Mouse (Mus musculus): ENCODE results near the gene C1rb. TPM values are rescaled to one million over a fixed set of nuclear protein-coding genes. Genes with fewer than 3 reads are reported as not detected.
"Not testable (repeated sequence)": the region's sequence is repeated elsewhere in the genome, so short reads cannot be mapped to it uniquely, and the experiment has no call there.

C1rb gene
- total and polyA plus RNA-seq, 2 experiments from 2014 or later: not detected

DNA sequence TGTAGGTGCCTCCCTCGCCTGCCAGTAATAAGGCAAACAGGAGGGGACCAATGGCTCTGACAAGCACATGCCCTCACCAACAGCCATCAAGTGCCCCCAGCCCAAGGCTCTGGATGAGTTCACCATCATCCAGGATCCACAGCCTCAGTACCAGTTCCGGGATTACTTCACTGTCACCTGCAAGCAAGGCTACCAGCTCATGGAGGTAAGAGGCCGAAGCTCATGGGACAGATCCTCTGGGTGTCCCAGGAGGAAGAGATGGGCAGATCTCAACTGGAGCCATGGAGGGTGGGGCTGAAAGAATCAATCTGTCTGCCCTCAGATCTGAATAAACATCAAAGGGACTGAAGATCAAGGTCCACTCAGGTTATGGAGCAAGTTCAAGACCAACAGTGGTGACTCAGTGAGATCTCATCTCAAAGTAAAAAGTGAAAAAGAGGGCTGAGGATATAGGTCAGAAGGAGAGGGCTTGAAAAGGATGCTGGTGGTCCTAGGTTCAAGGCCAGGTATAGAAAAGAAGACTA, 5.1 kb downstream of the C1rb start:
- H3K4me2 ChIP-seq (ENCODE audit: low read depth, low read length, poor library complexity, severe bottlenecking); H3K9me3 ChIP-seq (ENCODE audit: low read length); H3K4me1 ChIP-seq (ENCODE audit: insufficient read depth, low read length); H3K36me3 ChIP-seq (ENCODE audit: insufficient read depth, low read length); ATAC-seq (ENCODE audit: low FRiP score); DNase-seq (ENCODE audit: low spot score); H3K27ac ChIP-seq (ENCODE audit: low read depth, low read length); H3K4me3 ChIP-seq (ENCODE audit: low read depth, low read length); H3K27me3 ChIP-seq (ENCODE audit: insufficient read depth, low read length); H3K9ac ChIP-seq (replicated peaks; ENCODE audit: low read length, poor library complexity, severe bottlenecking): not testable (repeated sequence)
- 84% methylated on average over 3 of the region's 3 CpGs for WGBS

DNA sequence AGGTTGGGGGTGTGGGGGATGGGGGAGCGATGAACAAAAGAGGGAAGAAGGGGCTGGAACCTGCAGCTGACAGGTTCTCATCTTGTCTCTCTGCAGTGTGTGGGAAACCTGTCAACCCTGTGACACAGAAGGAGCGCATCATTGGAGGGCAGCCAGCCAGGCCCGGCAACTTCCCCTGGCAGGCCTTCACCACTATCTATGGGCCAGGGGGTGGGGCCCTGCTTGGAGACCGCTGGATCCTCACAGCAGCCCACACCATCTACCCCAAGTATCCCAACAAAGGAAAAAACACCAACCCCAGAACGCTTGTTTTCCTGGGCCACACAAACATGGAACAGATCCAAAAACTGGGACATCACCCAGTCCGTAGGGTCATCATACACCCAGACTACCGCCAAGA, 10.1 kb downstream of the C1rb start:
- WGBS: 90% methylated on average over 6 of the region's 7 CpGs
- not testable (repeated sequence) for H3K36me3 ChIP-seq (ENCODE audit: insufficient read depth, low read length); DNase-seq (ENCODE audit: low spot score); H3K9ac ChIP-seq (replicated peaks; ENCODE audit: low read length, poor library complexity, severe bottlenecking); H3K4me2 ChIP-seq (ENCODE audit: low read depth, low read length, poor library complexity, severe bottlenecking); ATAC-seq (ENCODE audit: low FRiP score); H3K9me3 ChIP-seq (ENCODE audit: low read length); H3K27ac ChIP-seq (ENCODE audit: low read depth, low read length); H3K27me3 ChIP-seq (ENCODE audit: insufficient read depth, low read length); H3K4me1 ChIP-seq (ENCODE audit: insufficient read depth, low read length); H3K4me3 ChIP-seq (ENCODE audit: low read depth, low read length)

DNA sequence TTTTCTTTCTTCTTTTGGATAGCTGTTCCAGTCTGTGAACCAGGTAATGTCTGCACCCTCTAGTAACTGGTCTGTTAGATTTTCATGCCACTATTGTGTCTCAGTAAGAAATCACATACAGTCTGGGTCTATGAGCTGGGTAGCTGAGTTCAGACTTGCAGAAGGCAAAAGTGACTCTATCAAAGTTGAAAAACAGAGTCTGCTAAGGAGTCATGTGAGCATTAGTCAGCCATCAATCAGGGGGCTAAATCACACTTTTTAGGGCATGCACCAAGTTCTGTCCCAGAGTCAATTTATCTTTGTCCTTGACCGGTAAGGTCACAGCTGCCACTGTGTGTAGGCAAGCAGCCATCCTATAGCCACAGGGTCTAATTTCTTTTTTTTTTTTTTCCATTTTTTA, 12.1 kb downstream of the C1rb start:
- no peak overlapping the region for H3K4me2 ChIP-seq (ENCODE audit: low read depth, low read length, poor library complexity, severe bottlenecking)
- WGBS: 96% methylated on average over 1 of the region's 1 CpGs
- no peaks in the 10 kb centered on the region for H3K27me3 ChIP-seq (ENCODE audit: insufficient read depth, low read length)
- no peak for ATAC-seq (ENCODE audit: low FRiP score)
- no peak overlapping the region for H3K27ac ChIP-seq (ENCODE audit: low read depth, low read length)
- DNase-seq (ENCODE audit: low spot score): no peak
- H3K4me3 ChIP-seq (ENCODE audit: low read depth, low read length): no peak overlapping the region
- H3K9ac ChIP-seq (replicated peaks; ENCODE audit: low read length, poor library complexity, severe bottlenecking): no peak overlapping the region
- no peaks in the 10 kb centered on the region for H3K9me3 ChIP-seq (ENCODE audit: low read length)
- no peaks in the 10 kb centered on the region for H3K36me3 ChIP-seq (ENCODE audit: insufficient read depth, low read length)
- no peak for TF ChIP-seq CTCF (IDR thresholded peaks at IDR 0.05)
- H3K4me1 ChIP-seq (ENCODE audit: insufficient read depth, low read length): no peaks in the 10 kb centered on the region

DNA sequence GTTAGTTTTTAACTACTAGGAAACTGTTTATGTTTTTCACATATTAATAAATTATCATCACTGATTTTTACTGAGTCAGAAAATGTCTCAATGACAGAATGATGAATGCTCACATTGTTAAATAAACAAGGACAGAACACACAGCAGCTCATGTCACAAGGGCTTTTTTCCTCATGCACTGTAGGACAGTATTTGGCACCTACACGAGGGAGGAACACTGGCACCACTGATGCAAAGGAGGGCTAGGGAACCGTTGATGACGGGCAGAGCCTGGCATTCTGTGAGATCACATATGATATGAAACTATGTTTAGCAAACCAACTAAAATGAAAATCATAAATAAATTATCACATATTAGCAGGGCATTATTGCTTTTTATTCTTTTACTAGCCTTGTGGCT, 14.8 kb downstream of the C1rb start:
- Histone ChIP-seq H3K4me2 (ENCODE audit: low read depth, low read length, poor library complexity, severe bottlenecking) (no peak overlapping the region), H3K27ac (ENCODE audit: low read depth, low read length) (no peak overlapping the region), H3K4me3 (ENCODE audit: low read depth, low read length) (no peak overlapping the region), H3K9ac (replicated peaks; ENCODE audit: low read length, poor library complexity, severe bottlenecking) (no peak overlapping the region), H3K27me3 (ENCODE audit: insufficient read depth, low read length) (no peaks in the 10 kb centered on the region), H3K36me3 (ENCODE audit: insufficient read depth, low read length) (no peaks in the 10 kb centered on the region), H3K4me1 (ENCODE audit: insufficient read depth, low read length) (no peaks in the 10 kb centered on the region), H3K9me3 (ENCODE audit: low read length) (no peaks in the 10 kb centered on the region)
- TF ChIP-seq CTCF (IDR thresholded peaks at IDR 0.05): no peak
- DNase-seq (ENCODE audit: low spot score): no peak
- 74% methylated on average over 3 of the region's 3 CpGs for WGBS
- no peak for ATAC-seq (ENCODE audit: low FRiP score)

DNA sequence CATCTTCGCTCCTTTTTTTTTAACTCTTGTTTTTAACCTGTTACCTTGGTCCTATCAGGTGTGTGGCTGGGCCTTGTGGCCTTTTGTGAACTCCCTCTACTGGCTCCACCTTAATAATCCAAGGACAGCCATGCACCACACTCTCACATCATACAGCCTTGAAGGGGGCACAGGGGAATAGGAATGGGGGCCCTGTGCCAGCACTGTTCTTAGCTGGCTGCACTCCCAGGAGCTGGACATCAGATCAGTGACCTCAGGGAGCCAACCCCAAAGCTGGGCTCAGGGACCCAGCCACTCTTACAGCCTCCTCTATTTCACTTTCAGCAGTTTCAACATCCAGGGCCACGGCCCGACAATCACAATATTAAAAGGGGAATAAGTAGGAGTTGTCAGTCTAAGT, 15.7 kb downstream of the C1rb start:
- H3K9me3 ChIP-seq (ENCODE audit: low read length): no peaks in the 10 kb centered on the region
- no peaks in the 10 kb centered on the region for H3K4me1 ChIP-seq (ENCODE audit: insufficient read depth, low read length)
- no peak overlapping the region for H3K4me2 ChIP-seq (ENCODE audit: low read depth, low read length, poor library complexity, severe bottlenecking)
- no peaks in the 10 kb centered on the region for H3K36me3 ChIP-seq (ENCODE audit: insufficient read depth, low read length)
- TF ChIP-seq CTCF (IDR thresholded peaks at IDR 0.05): no peak
- ATAC-seq (ENCODE audit: low FRiP score) (no peak), DNase-seq (ENCODE audit: low spot score) (no peak)
- WGBS: 84% methylated on average over 3 of the region's 3 CpGs
- no peak overlapping the region for H3K9ac ChIP-seq (replicated peaks; ENCODE audit: low read length, poor library complexity, severe bottlenecking)
- H3K27ac ChIP-seq (ENCODE audit: low read depth, low read length): no peak overlapping the region
- H3K27me3 ChIP-seq (ENCODE audit: insufficient read depth, low read length): no peaks in the 10 kb centered on the region
- H3K4me3 ChIP-seq (ENCODE audit: low read depth, low read length): no peak overlapping the region

- no peak for ATAC-seq (ENCODE audit: low FRiP score)
- no peaks in the 10 kb centered on the region for H3K36me3 ChIP-seq (ENCODE audit: insufficient read depth, low read length)
- no peak overlapping the region for H3K4me2 ChIP-seq (ENCODE audit: low read depth, low read length, poor library complexity, severe bottlenecking)
- H3K4me1 ChIP-seq (ENCODE audit: insufficient read depth, low read length): no peaks in the 10 kb centered on the region
- no peaks in the 10 kb centered on the region for H3K27me3 ChIP-seq (ENCODE audit: insufficient read depth, low read length)
- H3K9me3 ChIP-seq (ENCODE audit: low read length): no peaks in the 10 kb centered on the region
- WGBS: 74% methylated on average over 4 of the region's 4 CpGs
- DNase-seq (ENCODE audit: low spot score): no peak
- no peak for TF ChIP-seq CTCF (IDR thresholded peaks at IDR 0.05)
- H3K9ac ChIP-seq (replicated peaks; ENCODE audit: low read length, poor library complexity, severe bottlenecking): no peak overlapping the region
- no peak overlapping the region for H3K27ac ChIP-seq (ENCODE audit: low read depth, low read length)
- no peak overlapping the region for H3K4me3 ChIP-seq (ENCODE audit: low read depth, low read length)
Measured at GRCm38 (mm10) chr6:124586266-124586665, 16.2 kb downstream of the C1rb start.

All from midbrain, postnatal 0 days (tissue).